Mouse (Mus musculus) megakaryocyte, embryonic 14.5 days (primary cell): ENCODE results near the gene Krt82. TPM values are rescaled to one million over a fixed set of nuclear protein-coding genes. Genes with fewer than 3 reads are reported as not detected.
A peak's percentile ranks its signal among the peaks of the same experiment; 100 is the strongest.

Experiments
- H3K27me3 ChIP-seq: replicated peaks from 2 replicates; pipeline ENCODE3; 2012; ENCODE audit warnings: inconsistent platforms
- H3K36me3 ChIP-seq: replicated peaks from 2 replicates; pipeline ENCODE3; 2012; ENCODE audit warnings: low read length, inconsistent platforms, mixed read lengths
- H3K4me1 ChIP-seq: 2 replicates; pipeline ENCODE4 v1.6.1; 2012; ENCODE audit warnings: inconsistent platforms
- H3K4me3 ChIP-seq: replicated peaks from 2 replicates; pipeline ENCODE3; 2012; ENCODE audit warnings: moderate library complexity, mild to moderate bottlenecking, inconsistent platforms
- H3K9me3 ChIP-seq: 2 replicates; pipeline ENCODE4 v1.6.1; 2012; ENCODE audit warnings: inconsistent platforms
- FLI1 ChIP-seq: IDR thresholded peaks from 2 replicates; pipeline ENCODE4 v1.6.1; 2012; ENCODE audit warnings: low read length, inconsistent platforms, mixed read lengths
- GATA1 ChIP-seq: IDR thresholded peaks from 3 replicates; pipeline ENCODE4 v1.6.1; 2012; ENCODE audit warnings: mixed read lengths, low read length, inconsistent platforms, borderline replicate concordance
- polyA plus RNA-seq: library from polyadenylated mRNA; stranded (reverse); fragments of >175 nt; gene quantifications from 2 replicates; pipeline ENCODE4 v1.2.3, GENCODE M21; 2012; ENCODE audit warnings: low replicate concordance; ENCODE audit not compliant: insufficient read depth

Gene Krt82
- not detected in 2 replicates for polyA plus RNA-seq

DNA sequence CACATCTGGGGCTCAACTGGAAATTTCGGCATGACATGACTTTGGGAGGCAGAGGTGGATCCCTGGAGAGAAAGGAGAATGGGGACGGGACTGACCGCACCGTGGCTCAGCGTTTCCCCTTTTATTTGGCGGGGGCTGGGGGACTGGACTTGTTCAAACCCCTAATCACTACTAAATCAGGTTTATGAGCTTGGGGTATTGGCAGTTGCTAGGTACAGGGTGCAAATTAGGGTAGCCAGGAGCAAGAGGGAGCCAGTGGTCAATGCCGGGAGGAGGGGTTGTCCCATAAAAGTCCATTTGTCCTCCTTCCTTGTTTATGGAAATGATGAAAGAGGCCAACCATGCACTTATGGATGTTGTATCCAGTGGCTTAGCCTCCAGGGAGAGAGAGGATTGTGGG is at the start of gene Krt82:
Gene Krt82 (minus strand): TSS at position 101 of the 400 bp plus-strand sequence.
- Histone ChIP-seq H3K27me3 (peaks cover 85% of the 10 kb centered on the region), H3K36me3 (no peaks in the 10 kb centered on the region), H3K4me3 (no peak within 1 kb of the TSS), H3K9me3 (no peaks in the 10 kb centered on the region), H3K4me1 (peaks cover 5% of the 10 kb centered on the region)
- TF ChIP-seq GATA1 (no peak), FLI1 (no peak)

GRCm38 (mm10) chr15:101599123-101599522 is 48.7 kb upstream of the Krt82 start:
- TF ChIP-seq GATA1 (no peak), FLI1 (no peak)
- Histone ChIP-seq H3K4me1 (no peaks in the 10 kb centered on the region), H3K27me3 (peaks cover 8% of the 10 kb centered on the region), H3K4me3 (no peak overlapping the region), H3K36me3 (no peaks in the 10 kb centered on the region), H3K9me3 (peaks cover 7% of the 10 kb centered on the region)

GRCm38 (mm10) chr15:101588216-101588615 is 37.7 kb upstream of the Krt82 start:
- TF ChIP-seq GATA1 (no peak), FLI1 (no peak)
- Histone ChIP-seq H3K27me3 (peaks cover 20% of the 10 kb centered on the region), H3K9me3 (no peaks in the 10 kb centered on the region), H3K4me3 (no peak overlapping the region), H3K4me1 (no peaks in the 10 kb centered on the region), H3K36me3 (no peaks in the 10 kb centered on the region)

DNA sequence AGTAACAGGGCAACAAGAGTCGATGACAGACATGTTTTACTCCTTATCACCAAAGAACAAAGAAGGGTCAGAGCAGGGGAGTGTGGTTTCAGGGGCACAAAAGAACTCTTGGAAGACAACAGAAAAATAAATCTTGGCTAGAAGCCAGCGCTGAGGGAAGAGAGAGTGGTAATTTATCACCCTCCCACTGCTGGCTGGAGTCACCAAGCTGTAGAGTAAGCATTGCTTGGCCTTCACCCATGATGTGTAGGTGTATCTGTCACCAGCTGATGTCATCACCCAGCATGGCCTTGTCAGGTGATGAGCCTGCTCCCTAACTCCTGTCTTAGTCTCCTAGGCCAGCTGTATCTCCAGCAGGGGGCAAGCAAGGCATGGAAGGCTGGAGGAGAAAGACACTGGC is 34.0 kb upstream of the Krt82 start:
- Histone ChIP-seq H3K36me3 (no peaks in the 10 kb centered on the region), H3K4me3 (peak overlapping the region; percentile 1), H3K4me1 (no peaks in the 10 kb centered on the region), H3K9me3 (no peaks in the 10 kb centered on the region), H3K27me3 (peaks cover 33% of the 10 kb centered on the region)
- TF ChIP-seq GATA1, result no peak
- TF ChIP-seq FLI1, result no peak

DNA sequence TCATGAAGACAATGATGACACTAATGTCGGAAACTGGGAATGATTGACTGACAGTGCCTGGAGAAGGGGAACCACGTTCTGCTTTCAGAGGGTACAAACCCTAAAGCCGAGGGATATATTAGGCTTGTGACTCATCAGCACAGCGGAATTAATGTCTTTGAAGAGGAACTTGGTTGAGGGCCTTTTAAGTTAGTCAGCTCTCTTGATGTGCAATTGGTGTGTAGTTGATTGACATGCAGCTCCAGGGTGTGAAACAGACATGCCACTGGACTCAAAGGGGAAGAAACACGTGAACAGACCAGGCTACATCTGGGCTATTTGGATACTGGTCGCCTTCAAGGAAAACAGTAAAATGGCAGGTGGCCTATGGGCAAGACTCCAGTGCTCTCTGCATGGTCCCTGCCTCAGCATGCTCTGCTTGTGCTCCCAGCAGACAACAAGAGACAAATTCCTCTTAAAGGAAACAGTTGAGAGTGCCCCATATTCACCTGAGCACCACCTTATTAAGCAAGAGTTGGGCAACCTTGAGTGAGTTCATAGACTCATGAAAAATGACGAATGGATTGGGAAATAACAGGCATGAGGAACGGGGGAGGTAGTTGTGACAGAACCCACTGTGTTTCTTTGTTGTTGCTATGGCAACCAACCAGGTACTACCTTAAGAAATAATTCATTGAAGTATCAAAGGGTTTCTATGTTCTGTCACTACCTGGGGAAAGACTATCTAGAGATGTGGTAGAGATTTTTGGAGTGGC is 32.9 kb upstream of the Krt82 start:
- H3K27me3 ChIP-seq, result peaks cover 33% of the 10 kb centered on the region
- H3K4me1 ChIP-seq, result no peaks in the 10 kb centered on the region
- no peak overlapping the region for H3K4me3 ChIP-seq
- H3K9me3 ChIP-seq, result no peaks in the 10 kb centered on the region
- H3K36me3 ChIP-seq, result no peaks in the 10 kb centered on the region
- TF ChIP-seq GATA1 (no peak), FLI1 (no peak)

- Histone ChIP-seq H3K36me3 (no peaks in the 10 kb centered on the region), H3K4me1 (no peaks in the 10 kb centered on the region), H3K27me3 (peaks cover 22% of the 10 kb centered on the region), H3K9me3 (no peaks in the 10 kb centered on the region), H3K4me3 (no peak overlapping the region)
- no peak for TF ChIP-seq GATA1
- no peak for TF ChIP-seq FLI1
Measured at GRCm38 (mm10) chr15:101581701-101582100, 31.2 kb upstream of the Krt82 start.

DNA sequence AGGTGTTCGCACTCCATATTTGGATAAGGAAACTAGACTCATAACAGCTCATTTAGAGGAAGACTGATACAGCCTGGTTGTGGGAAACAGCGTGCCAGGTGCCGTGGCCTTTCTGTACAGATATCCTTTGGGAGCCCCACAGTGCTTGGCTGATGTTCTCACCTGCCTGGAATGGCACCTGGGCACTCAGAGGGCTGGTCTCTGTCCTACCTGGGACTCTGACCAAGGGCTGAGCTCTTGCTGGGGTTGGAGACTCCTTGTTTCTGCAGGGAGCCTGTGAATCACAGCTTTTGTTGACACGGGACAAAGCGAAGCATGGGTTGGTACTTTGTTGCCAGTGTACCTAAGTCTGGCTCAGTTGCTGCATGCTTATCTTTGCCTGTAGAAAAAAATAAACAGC is 25.0 kb upstream of the Krt82 start:
- TF ChIP-seq FLI1 (no peak), GATA1 (no peak)
- Histone ChIP-seq H3K27me3 (peaks cover 34% of the 10 kb centered on the region), H3K4me1 (no peaks in the 10 kb centered on the region), H3K4me3 (no peak overlapping the region), H3K9me3 (no peaks in the 10 kb centered on the region), H3K36me3 (no peaks in the 10 kb centered on the region)

GRCm38 (mm10) chr15:101573796-101574345 is 23.4 kb upstream of the Krt82 start, which contains the start of gene Krt75:
Krt75 (minus strand) TSS chr15:101573904.
- Histone ChIP-seq H3K27me3 (peaks cover 39% of the 10 kb centered on the region), H3K36me3 (no peaks in the 10 kb centered on the region), H3K4me1 (no peaks in the 10 kb centered on the region), H3K9me3 (no peaks in the 10 kb centered on the region), H3K4me3 (no peak within 1 kb of the TSS)
- no peak for TF ChIP-seq FLI1
- TF ChIP-seq GATA1, result no peak

GRCm38 (mm10) chr15:101567780-101568179 is 17.3 kb upstream of the Krt82 start:
- no peaks in the 10 kb centered on the region for H3K9me3 ChIP-seq
- no peak overlapping the region for H3K4me3 ChIP-seq
- TF ChIP-seq FLI1 (no peak), GATA1 (no peak)
- peaks cover 56% of the 10 kb centered on the region for H3K27me3 ChIP-seq
- no peaks in the 10 kb centered on the region for H3K36me3 ChIP-seq
- no peaks in the 10 kb centered on the region for H3K4me1 ChIP-seq

DNA sequence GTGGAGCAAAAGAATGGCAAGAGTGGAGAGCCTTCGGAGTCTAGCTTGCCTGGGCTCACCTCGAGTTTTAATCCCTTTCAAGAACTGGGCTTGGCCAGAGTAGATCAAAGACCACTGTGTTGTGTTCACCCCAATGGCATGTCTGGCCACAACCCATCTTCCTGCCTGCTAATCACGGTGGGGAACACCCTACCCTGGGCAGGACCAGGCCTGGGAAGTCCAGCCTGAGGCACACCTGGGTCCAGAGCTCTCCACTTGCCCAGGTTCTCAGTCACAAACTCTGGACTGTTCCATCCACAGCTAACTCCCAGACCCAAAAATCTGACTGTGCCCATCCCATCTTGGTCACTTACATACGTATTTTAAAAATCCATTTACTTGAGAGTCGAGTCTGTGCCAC is 12.4 kb upstream of the Krt82 start, which contains the start of gene Krt90:
Gene Krt90 (minus strand): TSS at position 101 of the 400 bp plus-strand sequence.
- no peak for TF ChIP-seq GATA1
- TF ChIP-seq FLI1, result no peak

More for the DNA sequence above, 12.4 kb upstream of the Krt82 start, which contains the start of gene Krt90:
- Histone ChIP-seq H3K4me3 (no peak within 1 kb of the TSS), H3K4me1 (no peaks in the 10 kb centered on the region), H3K36me3 (no peaks in the 10 kb centered on the region), H3K9me3 (no peaks in the 10 kb centered on the region), H3K27me3 (peaks cover 61% of the 10 kb centered on the region)
